Mouse (Mus musculus) spleen, adult 2 months (tissue): ENCODE data around the gene Itga5. TPM values are rescaled to one million over a fixed set of nuclear protein-coding genes. Genes with fewer than 3 reads are reported as not detected.

Experiments
- DNase-seq, 2 experiments: peaks; one replicate each; pipeline versions ENCODE4 v3.0.0 to v3.0.0-alpha.2; 2012 to 2021; ENCODE audit warnings: low spot score in 2 of 2, low read depth in 1 of 2
- H3K27ac ChIP-seq: fragments of 200-500 bp; 2 replicates; pipeline ENCODE4 v1.5.1; 2012; ENCODE audit warnings: low read length, inconsistent platforms; ENCODE audit not compliant: insufficient read depth
- H3K27me3 ChIP-seq: fragments of 200-500 bp; 2 replicates; pipeline ENCODE4 v1.6.1; 2012; ENCODE audit warnings: mild to moderate bottlenecking, moderate library complexity, low read length, inconsistent platforms; ENCODE audit not compliant: control insufficient read depth, insufficient read depth
- H3K36me3 ChIP-seq: fragments of 200-500 bp; 2 replicates; pipeline ENCODE4 v1.6.1; 2012; ENCODE audit warnings: mild to moderate bottlenecking, low read length, inconsistent platforms; ENCODE audit not compliant: control insufficient read depth, insufficient read depth
- H3K4me1 ChIP-seq: fragments of 200-500 bp; 2 replicates; pipeline ENCODE4 v1.6.1; 2011; ENCODE audit warnings: inconsistent platforms; ENCODE audit not compliant: control insufficient read depth, insufficient read depth, insufficient read length
- H3K4me3 ChIP-seq: fragments of 200-500 bp; 2 replicates; pipeline ENCODE4 v1.5.1; 2011; ENCODE audit warnings: mild to moderate bottlenecking, inconsistent platforms; ENCODE audit not compliant: insufficient read depth, insufficient read length; ENCODE audit errors: extremely low read depth
- CTCF ChIP-seq: fragments of 200-500 bp; IDR thresholded peaks from 2 replicates; pipeline ENCODE4 v1.5.1; 2011; ENCODE audit warnings: mild to moderate bottlenecking, inconsistent platforms; ENCODE audit not compliant: insufficient read depth, insufficient read length, insufficient replicate concordance; ENCODE audit errors: extremely low read depth
- POLR2A ChIP-seq: fragments of 200-500 bp; IDR thresholded peaks from 2 replicates; pipeline ENCODE4 v1.6.1; 2011; ENCODE audit warnings: low read depth, low read length, inconsistent platforms
- WGBS: fragments of 180-500 bp; shearing (Covaris S2); methylation state at CpG from one replicate; pipeline ENCODE4 v1.1.7; 2018; 5-methylcytosine and 5-hydroxymethylcytosine counted together
- polyA plus RNA-seq: library from polyadenylated mRNA; depleted of rRNA; stranded (reverse); fragments of >200 nt; gene quantifications from 2 replicates; pipeline ENCODE4 v1.2.3, GENCODE M21; 2012

Itga5 gene
- polyA plus RNA-seq, 1 experiment, result 8.0 TPM

GRCm38 (mm10) chr15:103364761-103365160 lies 1.8 kb downstream of the Itga5 start:
- 37% methylated on average over 4 of the region's 4 CpGs for WGBS
- TF ChIP-seq CTCF (no peak), POLR2A (no peak)
- H3K4me3 ChIP-seq, result no peak overlapping the region
- H3K27ac ChIP-seq, result no peak overlapping the region
- peaks cover 8% of the 10 kb centered on the region; the same call in 1 of the 2 replicates for H3K4me1 ChIP-seq
- no peaks in the 10 kb centered on the region for H3K36me3 ChIP-seq
- no peak for DNase-seq
- H3K27me3 ChIP-seq, result peaks cover 7% of the 10 kb centered on the region

GRCm38 (mm10) chr15:103363809-103364208 lies 2.8 kb downstream of the Itga5 start:
- Histone ChIP-seq H3K36me3 (no peaks in the 10 kb centered on the region), H3K27ac (no peak overlapping the region), H3K4me1 (peaks cover 8% of the 10 kb centered on the region; the same call in 1 of the 2 replicates), H3K4me3 (no peak overlapping the region), H3K27me3 (peaks cover 7% of the 10 kb centered on the region)
- no peak for DNase-seq
- WGBS, result 54% methylated on average over 1 of the region's 1 CpGs
- TF ChIP-seq POLR2A (no peak), CTCF (no peak)

GRCm38 (mm10) chr15:103362950-103363349 lies 3.6 kb downstream of the Itga5 start:
- Histone ChIP-seq H3K27ac (no peak overlapping the region), H3K36me3 (no peaks in the 10 kb centered on the region), H3K4me3 (no peak overlapping the region), H3K27me3 (peaks cover 7% of the 10 kb centered on the region), H3K4me1 (peaks cover 8% of the 10 kb centered on the region; the same call in 1 of the 2 replicates)
- TF ChIP-seq CTCF, result no peak
- TF ChIP-seq POLR2A, result no peak
- no peak for DNase-seq
- WGBS, result 83% methylated on average over 3 of the region's 3 CpGs

GRCm38 (mm10) chr15:103362333-103362732 lies 4.2 kb downstream of the Itga5 start:
- Histone ChIP-seq H3K27me3 (peaks cover 7% of the 10 kb centered on the region), H3K4me1 (peaks cover 8% of the 10 kb centered on the region; the same call in 1 of the 2 replicates), H3K27ac (no peak overlapping the region), H3K4me3 (no peak overlapping the region), H3K36me3 (no peaks in the 10 kb centered on the region)
- TF ChIP-seq POLR2A (no peak), CTCF (no peak)
- 84% methylated on average over 7 of the region's 7 CpGs for WGBS
- no peak for DNase-seq

DNA sequence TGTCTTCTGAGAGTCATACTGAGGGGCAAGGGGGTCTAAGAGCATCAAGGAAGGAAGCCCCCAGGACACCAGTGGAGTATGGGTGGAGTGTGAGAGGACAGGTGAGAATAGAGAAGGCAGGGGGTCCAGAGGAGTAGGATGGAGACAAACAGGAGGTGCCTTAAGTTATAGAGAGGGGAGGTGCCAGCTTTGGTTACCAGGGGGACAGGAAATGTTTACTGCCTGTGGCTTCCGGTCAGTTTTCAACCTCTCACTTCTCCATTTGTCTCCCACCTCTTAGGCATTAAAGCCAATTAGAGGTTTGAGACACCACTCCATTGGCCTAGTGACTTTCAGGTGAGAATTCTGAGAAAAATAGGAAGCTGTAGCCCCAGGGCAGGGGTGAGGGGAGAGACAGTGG lies 5.3 kb downstream of the Itga5 start:
- peak in 1 of 2 experiments; percentile 38 for DNase-seq
- H3K27ac ChIP-seq, result no peak overlapping the region
- 12% methylated on average over 1 of the region's 1 CpGs for WGBS

DNA sequence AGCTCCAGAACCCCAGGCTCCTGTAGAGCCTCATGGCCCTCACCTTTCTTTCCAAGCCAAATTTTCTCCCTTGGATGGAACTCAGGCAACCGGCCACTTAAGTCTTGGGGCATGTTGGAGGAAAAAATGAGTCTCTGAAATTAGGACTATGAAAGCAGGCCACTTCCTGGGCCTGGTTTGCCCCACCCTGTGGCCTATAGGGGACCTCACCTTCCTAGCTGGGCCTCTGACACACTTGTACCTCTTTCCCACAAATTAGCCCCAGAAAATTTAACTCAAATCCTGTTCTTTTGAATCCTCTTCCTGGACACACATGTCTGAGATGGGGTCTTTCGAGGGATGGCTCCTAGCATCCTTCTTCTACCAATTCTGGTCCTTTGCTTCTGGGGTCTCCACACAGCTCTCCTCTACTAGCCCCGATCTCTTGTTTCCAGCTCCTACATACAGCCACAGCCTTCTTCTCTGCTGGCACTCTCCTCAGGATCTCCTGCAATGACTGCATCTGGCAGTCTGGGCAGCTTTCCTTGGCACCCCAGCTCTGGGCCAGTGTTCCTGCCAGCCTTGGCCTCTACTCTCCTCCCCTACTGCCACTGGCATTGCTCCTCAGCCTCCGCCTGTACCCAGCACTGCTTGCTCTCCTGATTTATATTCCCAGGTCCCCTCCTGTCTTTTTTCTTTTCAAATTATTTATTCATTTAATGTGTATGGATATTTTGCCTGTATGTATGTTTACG lies 6.5 kb downstream of the Itga5 start:
- DNase-seq, result no peak
- TF ChIP-seq POLR2A, result no peak
- no peak for TF ChIP-seq CTCF
- Histone ChIP-seq H3K4me1 (peaks cover 15% of the 10 kb centered on the region; the same call in 1 of the 2 replicates), H3K36me3 (no peaks in the 10 kb centered on the region), H3K27me3 (no peaks in the 10 kb centered on the region), H3K4me3 (no peak overlapping the region), H3K27ac (no peak overlapping the region)
- WGBS, result 84% methylated on average over 5 of the region's 5 CpGs

More for the DNA sequence above, 5.3 kb downstream of the Itga5 start:
- H3K4me1 ChIP-seq, result peaks cover 8% of the 10 kb centered on the region; the same call in 1 of the 2 replicates
- H3K4me3 ChIP-seq, result no peak overlapping the region
- H3K36me3 ChIP-seq, result no peaks in the 10 kb centered on the region
- peaks cover 1% of the 10 kb centered on the region for H3K27me3 ChIP-seq
- no peak for TF ChIP-seq POLR2A
- TF ChIP-seq CTCF, result no peak

GRCm38 (mm10) chr15:103359122-103359510 lies 7.4 kb downstream of the Itga5 start:
- DNase-seq, result no peak
- Histone ChIP-seq H3K36me3 (no peaks in the 10 kb centered on the region), H3K4me1 (peaks cover 15% of the 10 kb centered on the region; the same call in 1 of the 2 replicates), H3K27me3 (no peaks in the 10 kb centered on the region), H3K27ac (no peak overlapping the region), H3K4me3 (no peak overlapping the region)
- TF ChIP-seq CTCF (no peak), POLR2A (no peak)
- 56% methylated on average over 1 of the region's 1 CpGs for WGBS
